Mouse (Mus musculus): ENCODE measurements at regions not wholly inside any gene's neighbourhood (a gene's known extent, or its start where the extent isn't known, plus 50 kb on each side); places are given as distances from the start of the nearest gene placed in this dataset.

GRCm38 (mm10) chr3:27815201-27815695, 80.9 kb downstream of the Tmem212 start:
- no peak for DNase-seq (ENCODE audit: low spot score in 2 of 2)

- no peak for DNase-seq (ENCODE audit: low spot score in 2 of 2)
Observed at GRCm38 (mm10) chr3:27804271-27804670, 91.9 kb downstream of the Tmem212 start.

- DNase-seq (ENCODE audit: low spot score in 2 of 2): no peak
Observed at GRCm38 (mm10) chr3:27791633-27791951, 80.5 kb upstream of the Fndc3b start.

- DNase-seq (ENCODE audit: low spot score in 2 of 2): no peak
Observed at GRCm38 (mm10) chr3:27790932-27791632, 80.0 kb upstream of the Fndc3b start.

GRCm38 (mm10) chr3:27783926-27784325, 72.8 kb upstream of the Fndc3b start:
- DNase-seq (ENCODE audit: low spot score in 2 of 2): no peak

GRCm38 (mm10) chr3:27783476-27783875, 72.4 kb upstream of the Fndc3b start:
- DNase-seq (ENCODE audit: low spot score in 2 of 2): no peak

- DNase-seq (ENCODE audit: low spot score in 2 of 2): peak; percentile 47 to 51
Observed at GRCm38 (mm10) chr3:27782056-27782765, 71.1 kb upstream of the Fndc3b start.

- DNase-seq (ENCODE audit: low spot score in 2 of 2): no peak
Observed at GRCm38 (mm10) chr3:27779892-27780291, 68.8 kb upstream of the Fndc3b start.

- no peak for DNase-seq (ENCODE audit: low spot score in 2 of 2)
Observed at GRCm38 (mm10) chr3:27777751-27778150, 66.6 kb upstream of the Fndc3b start.

GRCm38 (mm10) chr3:27773176-27773575, 62.1 kb upstream of the Fndc3b start:
- no peak for DNase-seq (ENCODE audit: low spot score in 2 of 2)

- no peak for DNase-seq (ENCODE audit: low spot score in 2 of 2)
Observed at GRCm38 (mm10) chr3:27769438-27769837, 58.3 kb upstream of the Fndc3b start.

GRCm38 (mm10) chr3:27767188-27767587, 56.1 kb upstream of the Fndc3b start:
- no peak for DNase-seq (ENCODE audit: low spot score in 2 of 2)

GRCm38 (mm10) chr3:27766421-27766820, 55.3 kb upstream of the Fndc3b start:
- DNase-seq (ENCODE audit: low spot score in 2 of 2): peak in 1 of 2 experiments; percentile 31

GRCm38 (mm10) chr3:27765929-27766328, 54.8 kb upstream of the Fndc3b start:
- peak in 1 of 2 experiments; percentile 59 for DNase-seq (ENCODE audit: low spot score in 2 of 2)

- DNase-seq (ENCODE audit: low spot score in 2 of 2): no peak
Observed at GRCm38 (mm10) chr3:27764556-27764955, 53.4 kb upstream of the Fndc3b start.

- DNase-seq (ENCODE audit: low spot score in 2 of 2): no peak
Observed at GRCm38 (mm10) chr3:27761031-27761430, 49.9 kb upstream of the Fndc3b start.

Data from right cerebral cortex, postnatal 10 days (tissue).